Mouse (Mus musculus) urinary bladder, postnatal 10 days (tissue): Measurements from ENCODE around the gene Rab1a.
"Not testable (repeated sequence)": the region's sequence is repeated elsewhere in the genome, so short reads cannot be mapped to it uniquely, and the experiment has no call there.

ENCODE experiments used
- DNase-seq: peaks from one replicate; pipeline ENCODE4 v3.0.0; 2022; ENCODE audit warnings: low spot score

Rab1a gene

DNA sequence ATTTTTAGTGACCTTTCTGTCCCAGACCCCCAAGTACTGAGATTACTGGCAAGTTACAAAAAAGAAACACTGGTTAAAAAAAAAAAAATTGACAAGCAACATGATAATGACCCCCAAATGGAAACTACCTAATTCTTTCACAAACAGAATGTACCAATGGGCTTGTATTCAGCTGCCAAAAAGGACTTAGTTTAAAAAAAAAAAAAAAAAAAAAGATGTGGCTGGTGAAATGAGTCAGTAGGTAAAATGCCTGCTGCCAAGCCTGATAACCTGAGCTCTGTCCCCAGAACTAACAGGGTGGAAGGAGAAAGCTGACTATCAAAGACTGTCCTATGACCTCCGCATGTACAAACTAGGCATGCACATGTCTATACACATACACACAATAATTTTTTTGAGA lies 16.0 kb downstream of the Rab1a start:
- no peak for DNase-seq

DNA sequence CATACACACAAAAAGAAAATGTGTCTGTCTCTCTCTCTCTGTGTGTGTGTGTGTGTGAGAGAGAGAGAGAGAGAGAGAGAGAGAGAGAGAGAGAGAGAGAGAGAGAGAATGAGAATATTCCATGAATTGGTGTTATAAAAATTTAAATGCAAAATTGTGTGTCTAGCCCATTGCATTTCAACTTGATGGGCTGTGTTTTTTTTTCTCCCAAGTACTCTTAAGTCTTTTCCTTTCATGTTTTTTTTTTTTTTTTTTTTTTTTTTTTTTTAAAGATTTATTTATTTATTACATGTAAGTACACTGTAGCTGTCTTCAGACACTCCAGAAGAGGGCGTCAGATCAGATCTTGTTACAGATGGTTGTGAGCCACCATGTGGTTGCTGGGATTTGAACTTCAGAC lies 20.4 kb downstream of the Rab1a start:
- not testable (repeated sequence) for DNase-seq

DNA sequence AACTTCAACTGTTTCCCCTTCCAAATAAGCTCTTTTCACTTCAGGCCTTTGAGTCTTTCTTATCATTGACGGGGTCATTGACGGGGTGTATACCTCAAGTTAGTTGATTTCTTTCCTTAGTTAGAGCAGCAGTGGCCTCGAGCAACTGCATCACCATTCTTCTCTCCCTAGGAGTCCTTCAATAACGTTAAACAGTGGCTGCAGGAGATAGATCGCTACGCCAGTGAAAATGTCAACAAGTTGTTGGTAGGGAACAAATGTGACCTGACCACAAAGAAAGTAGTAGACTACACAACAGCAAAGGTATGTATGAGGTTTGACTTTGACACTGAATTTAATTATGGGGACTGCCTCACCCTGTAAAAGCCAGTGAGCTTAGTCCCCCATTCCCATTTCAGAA lies 23.0 kb downstream of the Rab1a start:
- no peak for DNase-seq

DNA sequence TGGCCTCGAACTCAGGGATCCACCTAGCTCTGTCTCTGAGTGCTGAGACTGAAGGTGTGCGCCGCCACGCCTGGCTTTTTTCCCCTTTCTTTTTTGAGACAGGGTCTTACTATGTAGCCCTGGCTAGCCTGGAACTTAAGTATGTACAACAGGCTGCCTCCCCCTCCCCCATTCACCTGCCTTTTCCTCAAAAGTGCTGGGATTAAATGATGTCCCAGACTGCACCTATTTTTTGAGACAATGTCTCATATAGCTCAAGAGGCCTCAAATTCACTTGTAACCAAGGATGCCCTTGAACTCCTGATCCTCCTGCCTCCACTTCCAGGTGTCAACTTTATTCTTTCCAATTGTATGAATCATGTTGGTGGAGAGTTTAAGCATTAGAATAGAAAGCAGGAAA lies 24.7 kb downstream of the Rab1a start:
- DNase-seq = no peak

DNA sequence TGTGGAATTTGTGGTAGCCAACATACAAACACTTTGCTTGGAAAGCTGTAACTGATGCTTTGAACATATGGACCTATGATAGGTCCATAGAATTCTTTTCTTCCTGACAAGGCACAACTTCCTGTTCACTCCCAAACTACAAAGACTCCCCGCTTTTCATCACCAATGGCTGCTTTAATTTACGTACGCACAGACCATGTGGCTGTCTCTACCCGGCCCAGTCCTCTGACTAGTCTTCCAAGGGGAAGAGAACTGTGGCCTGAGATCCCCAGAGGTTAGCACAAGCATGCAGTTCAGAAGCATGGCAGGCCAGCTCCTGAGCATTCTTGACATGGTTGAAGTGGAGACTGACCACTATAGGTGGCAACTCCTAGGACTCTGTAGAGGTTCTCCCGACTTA lies 27.4 kb downstream of the Rab1a start:
- no peak for DNase-seq

DNA sequence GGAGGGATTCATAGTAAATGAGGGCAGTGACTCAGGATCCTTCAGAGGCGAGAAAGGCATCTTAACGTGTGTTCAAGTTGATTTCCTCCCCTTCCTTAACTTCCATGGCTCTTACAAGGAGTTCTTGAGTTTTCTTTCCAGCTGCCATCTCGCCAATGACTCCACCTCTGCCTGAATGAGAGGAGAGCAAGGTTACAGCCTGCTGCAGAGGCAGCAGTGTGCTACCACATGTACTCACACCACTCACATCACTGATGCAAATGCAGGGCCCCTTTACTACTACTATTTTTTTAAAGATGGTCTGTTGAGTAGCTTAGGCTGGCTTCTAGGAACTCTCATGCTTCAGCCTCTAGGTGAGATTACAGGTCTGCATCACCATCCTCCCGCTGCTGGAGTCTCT lies 28.1 kb downstream of the Rab1a start:
- DNase-seq = no peak

DNA sequence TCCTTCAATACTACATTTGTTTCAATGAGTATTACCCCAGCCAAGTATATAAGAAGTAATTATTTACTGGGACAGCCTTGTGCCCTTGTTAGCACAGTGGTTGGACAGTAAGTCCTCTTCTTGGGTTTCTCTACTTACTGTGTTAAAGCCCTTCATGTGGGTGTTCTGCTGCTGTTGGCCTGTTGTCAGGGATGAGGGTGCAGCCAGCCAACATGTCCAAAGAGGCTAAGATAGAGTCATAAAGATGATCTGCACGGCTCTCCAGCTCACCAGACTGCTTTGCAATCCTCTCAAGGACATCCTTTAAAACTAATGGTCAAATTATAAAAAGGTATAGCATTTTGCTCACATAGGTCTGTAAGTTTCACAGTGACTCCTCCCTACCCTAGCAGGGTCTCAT lies 29.1 kb downstream of the Rab1a start:
- DNase-seq = no peak

DNA sequence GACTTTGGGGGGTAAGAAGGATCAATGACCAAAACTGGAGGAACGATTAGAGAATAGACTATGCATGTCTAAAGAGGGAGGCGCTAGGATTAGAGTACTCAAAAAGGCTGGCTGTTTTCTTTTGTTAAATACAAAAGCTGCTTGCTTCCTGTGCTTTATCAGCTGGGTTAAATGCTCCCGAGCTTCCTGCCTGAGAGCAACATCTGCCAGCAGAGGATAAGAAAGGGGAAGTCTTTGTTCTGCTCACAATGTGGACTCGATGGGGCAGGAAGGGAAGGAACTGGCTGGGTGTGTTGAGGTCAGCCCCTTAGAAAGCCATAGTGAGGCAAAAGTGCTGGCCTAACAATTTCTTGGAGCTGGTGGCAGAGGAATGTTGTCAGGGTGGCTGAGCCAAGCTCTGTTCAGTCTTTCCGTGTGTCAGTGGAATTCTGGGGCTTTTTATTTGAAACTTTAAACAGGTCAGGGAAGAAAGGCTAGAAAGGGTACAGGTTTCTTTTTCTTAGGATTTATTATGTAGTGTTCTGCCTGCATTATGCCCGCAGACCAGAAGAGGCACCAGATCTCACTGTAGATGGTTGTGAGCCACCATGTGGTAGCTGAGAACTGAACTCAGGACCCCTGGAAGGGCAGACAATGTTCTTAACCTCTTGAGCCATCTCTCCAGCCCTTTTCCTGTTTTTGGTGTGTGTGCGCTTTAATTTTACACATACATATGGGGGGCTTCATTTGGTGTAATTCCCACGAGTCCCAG lies 30.1 kb downstream of the Rab1a start:
- no peak for DNase-seq

DNA sequence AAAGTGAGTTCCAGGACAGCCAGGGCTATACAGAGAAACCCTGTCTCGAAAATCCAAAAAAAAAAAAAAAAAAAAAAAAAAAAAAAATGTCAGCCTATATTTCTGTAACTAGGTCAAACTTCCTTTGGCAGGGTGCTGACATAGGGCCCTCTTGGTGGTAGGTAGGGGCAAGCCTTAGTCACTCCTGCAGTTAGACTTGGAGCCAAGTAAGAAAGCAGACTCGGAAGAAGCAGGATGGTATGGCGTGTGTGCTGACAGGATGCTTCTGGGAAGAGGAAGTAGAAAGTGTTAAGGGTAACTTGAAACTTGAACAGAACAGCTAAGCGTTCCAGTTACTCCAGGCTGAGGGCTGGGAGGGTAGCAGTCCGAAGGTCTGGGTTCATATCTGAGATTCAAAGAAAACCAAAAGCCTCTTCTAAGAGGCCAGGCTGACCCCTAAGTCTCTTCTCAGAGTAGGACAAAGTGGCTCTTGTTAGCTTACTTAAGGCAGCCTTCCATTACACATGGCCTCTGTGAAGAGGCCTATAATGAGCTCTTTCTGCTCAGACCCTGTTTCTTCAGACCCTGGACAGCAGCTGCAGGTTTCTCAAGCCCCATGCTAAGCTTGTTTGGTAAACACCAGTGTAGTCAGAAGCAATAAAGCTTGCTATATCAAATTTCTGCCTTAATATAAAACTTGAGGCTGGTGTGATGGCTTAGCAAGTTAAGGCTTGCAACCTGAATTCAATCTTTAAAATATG lies 31.0 kb downstream of the Rab1a start:
- DNase-seq = no peak

DNA sequence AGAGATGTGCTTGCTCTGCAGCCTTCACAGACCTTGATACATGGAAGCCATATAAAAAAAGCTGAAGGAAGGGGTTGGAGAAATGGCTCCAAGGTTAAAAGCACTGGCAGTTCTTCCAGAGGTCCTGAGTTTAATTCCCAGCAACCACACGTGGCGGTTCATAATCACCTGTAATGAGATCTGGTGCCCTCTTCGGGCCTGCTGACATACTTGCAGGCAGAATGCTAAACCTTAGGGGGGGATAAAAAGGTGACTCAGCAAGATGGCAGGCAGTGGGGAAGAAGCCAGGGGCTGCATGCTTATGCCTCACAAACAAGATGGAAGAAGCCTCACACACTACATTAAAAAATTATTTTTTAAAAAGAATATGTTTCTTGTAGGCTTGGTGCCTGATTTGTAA lies 33.0 kb downstream of the Rab1a start:
- no peak for DNase-seq

DNA sequence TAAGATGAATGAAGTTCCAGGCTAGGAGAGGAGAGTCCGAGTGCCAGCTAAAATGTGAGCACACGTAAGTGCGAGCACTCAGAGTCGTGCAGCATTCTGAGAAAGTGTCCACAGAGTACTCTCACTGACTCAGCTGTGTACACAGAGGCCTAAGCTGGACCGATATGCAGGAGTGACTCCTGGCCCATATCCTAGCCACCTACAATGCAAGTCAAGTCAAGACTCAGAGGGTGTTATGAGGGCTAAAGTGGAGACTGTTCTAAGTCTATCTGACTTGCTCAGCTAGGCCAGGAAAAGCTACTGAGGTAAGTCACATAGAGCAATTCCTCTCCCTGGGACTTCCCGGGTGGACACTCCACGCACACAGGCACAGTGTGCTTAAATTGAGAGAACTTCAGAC lies 35.8 kb downstream of the Rab1a start:
- no peak for DNase-seq

DNA sequence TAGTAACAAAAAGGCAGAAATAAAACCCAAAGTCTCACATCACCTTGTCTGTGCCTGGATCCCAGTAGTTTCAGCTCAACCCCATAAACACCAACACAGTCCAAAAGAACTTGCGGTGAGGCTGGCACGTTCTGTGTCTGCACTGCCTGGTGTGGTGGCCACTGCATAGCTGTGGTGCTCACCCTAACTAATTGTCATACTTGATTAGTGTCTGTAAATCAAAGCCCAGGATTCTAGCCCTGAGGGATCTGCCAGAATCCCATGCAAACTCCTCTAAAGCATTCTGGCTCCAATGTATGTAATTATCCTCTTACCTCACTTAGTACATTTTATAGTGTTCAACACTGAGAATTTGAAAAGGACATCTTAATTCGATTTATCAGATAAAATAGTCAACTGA lies 36.7 kb downstream of the Rab1a start:
- no peak for DNase-seq

DNA sequence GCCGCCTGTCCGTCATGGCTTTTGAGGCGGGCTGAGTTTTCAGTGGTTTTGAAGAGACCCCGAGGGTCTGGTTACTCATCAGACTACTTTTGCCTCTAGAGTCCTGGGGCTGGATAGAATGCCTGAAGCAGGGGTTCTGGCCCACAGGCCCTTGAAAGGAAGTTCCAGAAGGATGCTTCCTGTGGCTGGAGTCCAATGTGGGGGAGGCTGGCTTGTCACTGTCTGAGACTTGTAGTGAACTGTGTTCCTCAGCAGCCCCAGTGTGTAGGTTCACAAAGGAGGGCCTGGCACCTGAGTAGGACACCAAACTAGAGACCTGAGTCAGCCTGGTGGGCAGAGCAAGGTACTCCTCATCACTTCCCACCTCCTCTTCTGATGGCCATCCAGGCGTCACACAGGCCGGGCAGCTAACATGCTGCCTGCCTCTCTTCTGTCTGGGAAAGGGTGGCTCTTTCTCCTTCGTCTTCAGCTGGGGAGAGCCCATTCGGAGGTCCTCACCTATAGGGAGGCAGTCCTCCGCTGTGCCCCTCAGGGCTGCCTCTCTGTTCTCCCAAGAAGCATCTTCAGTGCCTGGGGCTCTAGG lies 38.1 kb downstream of the Rab1a start:
- DNase-seq = no peak

DNA sequence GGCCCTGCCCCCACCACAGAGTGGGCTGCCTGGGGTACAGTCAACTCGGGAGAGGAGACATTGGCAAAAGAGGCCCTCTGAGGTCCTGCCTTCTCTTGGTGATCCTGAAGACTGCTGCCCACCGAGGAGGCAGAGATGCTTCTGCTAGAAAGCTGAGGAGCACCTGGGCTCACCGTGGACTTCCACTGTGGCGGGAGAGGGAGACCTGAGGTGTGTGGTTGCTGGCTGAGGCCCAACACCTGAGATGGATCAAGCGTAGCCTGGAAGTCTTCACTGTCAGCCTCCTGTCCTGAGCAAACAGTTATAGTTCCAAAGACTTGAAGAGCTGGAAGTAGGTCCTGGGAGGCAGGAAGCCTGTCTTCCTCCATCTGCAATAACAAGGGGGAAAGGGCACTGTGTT lies 39.1 kb downstream of the Rab1a start:
- DNase-seq = no peak

DNA sequence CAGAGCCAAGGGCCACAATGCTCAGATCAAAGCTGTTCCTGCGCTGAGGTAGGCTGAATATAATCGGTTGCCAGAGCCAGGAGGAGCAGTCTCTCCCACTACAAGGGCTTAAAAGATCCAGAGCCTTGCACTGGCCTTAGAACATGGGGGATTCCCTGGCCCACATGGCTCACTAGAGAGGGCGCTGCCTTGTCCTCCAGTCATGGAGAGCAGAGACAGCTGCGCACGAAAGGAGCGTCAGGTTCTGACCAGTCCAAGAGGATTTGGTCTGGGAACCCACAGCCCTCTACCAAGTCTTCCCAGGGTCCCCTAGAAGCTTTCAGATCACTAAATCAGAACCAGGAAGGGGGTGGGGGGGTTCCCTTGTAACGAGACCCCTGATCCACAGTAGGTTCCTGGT lies 40.1 kb downstream of the Rab1a start:
- no peak for DNase-seq

DNA sequence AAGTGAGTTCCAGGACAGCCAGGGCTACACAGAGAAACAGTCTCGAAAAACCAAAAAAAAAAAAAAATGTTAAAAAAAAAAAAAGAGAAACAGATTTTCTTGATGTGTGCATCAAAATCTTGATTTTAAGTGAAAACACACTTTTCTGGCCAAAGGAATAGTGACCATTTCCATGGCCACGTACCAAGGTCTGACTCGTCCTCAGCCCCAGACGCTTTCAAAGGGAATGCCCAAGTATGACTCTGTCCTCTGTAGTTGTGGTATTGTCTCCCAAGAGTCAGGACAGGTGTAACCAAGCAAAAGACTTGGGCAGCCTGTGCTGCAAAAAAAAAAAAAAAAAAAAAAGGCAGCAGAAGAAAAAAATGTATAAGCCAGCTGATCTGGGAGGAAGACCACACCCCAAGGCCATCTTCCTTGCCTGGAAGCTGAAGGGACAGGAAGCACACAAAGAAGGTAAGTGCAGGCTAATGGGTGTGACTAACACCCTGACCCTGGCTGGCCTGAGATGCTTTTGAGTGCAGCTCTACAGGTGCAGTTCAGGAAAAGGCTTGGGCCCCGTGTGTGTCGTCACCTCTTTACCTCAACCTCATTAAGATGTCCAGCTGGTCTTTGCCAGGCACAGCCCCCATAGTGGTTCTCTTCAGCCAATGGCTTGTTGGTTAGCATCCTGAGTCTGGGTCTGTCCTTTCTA lies 41.3 kb downstream of the Rab1a start:
- no peak for DNase-seq

DNA sequence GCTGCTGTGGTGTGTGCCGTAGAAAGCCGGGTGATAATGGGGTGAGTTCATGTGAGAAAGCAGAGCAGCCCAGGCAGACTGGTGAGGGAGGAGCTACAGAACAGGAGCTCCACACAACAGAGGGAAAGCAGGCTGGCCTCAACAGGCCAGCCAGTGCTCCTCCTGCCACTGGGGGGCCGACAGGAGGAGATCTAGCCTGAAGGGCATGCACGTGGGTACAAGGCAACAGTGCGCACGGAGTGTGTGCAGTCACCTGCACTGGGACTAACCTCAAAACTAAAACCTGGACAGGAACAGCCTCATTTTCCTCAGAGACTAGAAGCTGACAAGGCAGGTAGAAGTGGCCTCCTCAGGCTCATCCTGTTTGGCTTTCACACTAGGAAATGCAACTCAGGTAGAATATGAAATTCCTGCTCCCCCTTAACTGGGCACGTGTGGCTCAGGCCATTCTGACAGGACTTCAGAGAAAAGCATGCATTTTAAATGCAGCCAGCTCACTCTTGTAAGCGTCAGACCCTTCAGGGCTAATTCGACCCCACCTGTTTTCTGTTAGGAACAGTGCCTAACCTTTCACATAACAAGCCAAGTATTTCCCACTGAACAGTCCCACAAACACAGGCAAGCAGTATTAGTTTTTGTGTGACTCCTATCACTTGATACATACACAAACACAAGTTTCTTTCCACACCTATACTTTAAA lies 42.1 kb downstream of the Rab1a start:
- DNase-seq = no peak

DNA sequence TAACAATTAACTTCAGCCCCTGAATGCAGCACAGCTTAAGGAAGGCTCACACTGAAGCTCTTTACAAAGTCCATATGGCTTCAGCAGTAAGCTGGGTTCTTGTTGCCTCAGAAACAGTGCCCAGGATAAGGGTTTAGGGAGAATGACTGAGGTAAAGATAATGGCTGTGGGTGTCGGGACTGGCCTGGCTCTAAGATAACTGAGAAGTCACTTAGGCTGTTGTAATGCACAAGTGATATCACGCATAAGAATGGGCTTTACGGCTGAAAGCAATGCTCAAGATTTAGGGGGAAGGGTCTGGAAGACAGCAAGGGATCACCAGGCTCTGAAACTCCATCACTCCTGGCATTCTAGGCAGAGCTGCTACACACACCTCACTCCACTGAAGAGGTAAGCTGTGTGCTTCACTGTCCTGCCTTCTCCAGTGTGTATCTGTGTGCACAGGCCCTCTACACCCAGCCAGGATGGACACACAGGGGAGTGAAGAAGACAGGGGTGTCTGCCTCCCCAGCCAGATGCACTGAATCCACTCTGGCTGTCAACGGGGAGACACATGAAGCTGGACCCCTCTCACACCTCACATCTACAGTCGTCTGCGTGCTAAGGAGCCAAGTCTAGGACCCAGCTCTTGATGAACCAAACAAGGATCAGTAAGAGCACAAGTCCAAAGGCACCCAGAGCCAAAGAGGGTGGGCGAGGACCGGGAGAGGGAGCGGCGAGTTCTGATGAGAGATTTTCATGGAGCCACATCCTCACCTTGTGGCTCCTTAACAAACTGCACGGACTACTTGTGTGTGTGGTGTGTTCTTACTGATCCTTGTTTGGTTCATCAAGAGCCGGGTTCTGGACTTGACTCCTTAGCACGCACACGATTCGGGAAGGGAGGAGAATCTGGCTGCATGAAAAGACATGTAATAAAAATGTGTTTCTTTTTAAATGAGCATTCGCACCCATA lies 43.4 kb downstream of the Rab1a start:
- no peak for DNase-seq

DNA sequence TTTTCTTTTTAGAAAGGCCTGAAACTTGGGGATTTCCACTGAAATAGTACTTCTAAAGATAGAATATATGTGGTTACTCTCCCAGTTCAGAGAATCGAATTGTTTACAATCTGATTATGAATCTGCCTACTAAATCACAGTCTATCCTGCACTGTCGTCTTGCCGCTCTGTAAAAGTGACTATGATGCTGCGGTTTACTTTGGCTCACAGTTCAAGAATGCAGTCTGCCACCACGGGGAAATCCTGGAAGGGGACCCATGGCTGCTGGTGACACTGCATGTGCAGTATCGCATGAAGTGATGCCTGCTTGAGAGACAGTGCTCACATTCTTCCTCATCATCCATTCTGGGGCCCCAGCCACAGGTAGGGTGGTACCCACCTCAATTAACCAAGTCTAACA lies 44.1 kb downstream of the Rab1a start:
- no peak for DNase-seq

DNA sequence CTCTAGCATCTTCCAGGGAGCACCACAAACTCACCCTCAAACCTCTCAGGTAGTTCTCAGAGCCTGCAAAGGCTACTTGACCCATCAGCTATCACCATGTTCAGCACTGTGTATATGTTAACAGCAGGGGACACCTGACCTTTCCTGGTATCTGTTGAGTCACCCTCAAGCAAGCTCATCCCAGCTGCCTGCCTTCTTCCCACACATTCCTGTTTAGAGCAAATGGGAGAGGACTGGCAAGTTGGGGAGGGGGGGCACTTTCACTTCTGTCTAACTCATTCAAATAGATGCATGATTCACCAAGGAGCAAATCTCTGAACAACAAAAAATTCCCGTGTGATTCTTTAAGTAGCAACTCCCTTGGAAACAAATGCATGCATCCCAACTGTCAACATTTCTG lies 45.4 kb downstream of the Rab1a start:
- no peak for DNase-seq
